Mouse (Mus musculus) regulatory T cell (primary cell): Measurements from ENCODE around the gene Bcl2.

Source experiments
- in situ Hi-C: fragments of 300-600 bp; cut with MboI, MseI; formaldehyde crosslinking; loops from one replicate; pipeline ENCODE4 v1.15.1; 2025; ENCODE audit warnings: high pct_unique_total_duplicates

The Bcl2 gene

GRCm38 (mm10) chr1:106714530-106714981 is 482 bp upstream of the Bcl2 start:
- in situ Hi-C loops, result loop anchor here (5.0 kb wide), 1 partner anchor 97 kb away; no protein-coding TSS in a partner anchor

- in situ Hi-C loops, result loop anchor here (5.0 kb wide), 1 partner anchor 95 kb away; no protein-coding TSS in a partner anchor
These were observed 1.7 kb downstream of the Bcl2 start for GRCm38 (mm10) chr1:106712330-106712729.

GRCm38 (mm10) chr1:106711356-106712125 is 2.5 kb downstream of the Bcl2 start:
- in situ Hi-C loops, result loop anchor here (5.0 kb wide), 1 partner anchor 94 kb away; no protein-coding TSS in a partner anchor

- in situ Hi-C loops, result loop anchor here (5.0 kb wide), 1 partner anchor 93 kb away; no protein-coding TSS in a partner anchor
These were observed 3.9 kb downstream of the Bcl2 start for GRCm38 (mm10) chr1:106710202-106710601.

- in situ Hi-C loops, result no loop called here
These were observed 6.8 kb downstream of the Bcl2 start for GRCm38 (mm10) chr1:106707036-106707880.

GRCm38 (mm10) chr1:106703183-106703582 is 10.9 kb downstream of the Bcl2 start:
- in situ Hi-C loops, result no loop called here

GRCm38 (mm10) chr1:106702471-106703175 is 11.5 kb downstream of the Bcl2 start:
- in situ Hi-C loops, result no loop called here

GRCm38 (mm10) chr1:106700520-106701114 is 13.5 kb downstream of the Bcl2 start:
- in situ Hi-C loops, result no loop called here

- in situ Hi-C loops, result no loop called here
These were observed 17.6 kb downstream of the Bcl2 start for GRCm38 (mm10) chr1:106696472-106696871.

GRCm38 (mm10) chr1:106695649-106696048 is 18.4 kb downstream of the Bcl2 start:
- in situ Hi-C loops, result no loop called here

GRCm38 (mm10) chr1:106694316-106694715 is 19.8 kb downstream of the Bcl2 start:
- in situ Hi-C loops, result no loop called here

GRCm38 (mm10) chr1:106692599-106692998 is 21.5 kb downstream of the Bcl2 start:
- in situ Hi-C loops, result no loop called here

- in situ Hi-C loops, result no loop called here
These were observed 23.2 kb downstream of the Bcl2 start for GRCm38 (mm10) chr1:106690887-106691286.

- in situ Hi-C loops, result no loop called here
These were observed 25.9 kb downstream of the Bcl2 start for GRCm38 (mm10) chr1:106688161-106688516.

GRCm38 (mm10) chr1:106687435-106688160 is 26.5 kb downstream of the Bcl2 start:
- in situ Hi-C loops, result no loop called here

GRCm38 (mm10) chr1:106685702-106686101 is 28.4 kb downstream of the Bcl2 start:
- in situ Hi-C loops, result no loop called here

- in situ Hi-C loops, result no loop called here
These were observed 29.5 kb downstream of the Bcl2 start for GRCm38 (mm10) chr1:106684546-106684945.

- in situ Hi-C loops, result no loop called here
These were observed 31.2 kb downstream of the Bcl2 start for GRCm38 (mm10) chr1:106682829-106683228.

GRCm38 (mm10) chr1:106679800-106680515 is 34.1 kb downstream of the Bcl2 start:
- in situ Hi-C loops, result no loop called here

- in situ Hi-C loops, result no loop called here
These were observed 36.0 kb downstream of the Bcl2 start for GRCm38 (mm10) chr1:106678060-106678478.
